Mouse (Mus musculus) ES-Bruce4 (cell line): ENCODE measurements around the gene Tmem110.

Experiments used
- CTCF ChIP-seq: IDR thresholded peaks from one replicate; pipeline ENCODE4 v1.8.1; 2011; ENCODE audit warnings: low read depth, low read length
- EP300 ChIP-seq: IDR thresholded peaks from 2 replicates; pipeline ENCODE4 v1.6.1; 2011; ENCODE audit warnings: low read depth, low read length; ENCODE audit not compliant: insufficient read depth
- POLR2A ChIP-seq: IDR thresholded peaks from one replicate; pipeline ENCODE4 v1.8.1; 2011; ENCODE audit warnings: low read length; ENCODE audit not compliant: insufficient read depth

DNA sequence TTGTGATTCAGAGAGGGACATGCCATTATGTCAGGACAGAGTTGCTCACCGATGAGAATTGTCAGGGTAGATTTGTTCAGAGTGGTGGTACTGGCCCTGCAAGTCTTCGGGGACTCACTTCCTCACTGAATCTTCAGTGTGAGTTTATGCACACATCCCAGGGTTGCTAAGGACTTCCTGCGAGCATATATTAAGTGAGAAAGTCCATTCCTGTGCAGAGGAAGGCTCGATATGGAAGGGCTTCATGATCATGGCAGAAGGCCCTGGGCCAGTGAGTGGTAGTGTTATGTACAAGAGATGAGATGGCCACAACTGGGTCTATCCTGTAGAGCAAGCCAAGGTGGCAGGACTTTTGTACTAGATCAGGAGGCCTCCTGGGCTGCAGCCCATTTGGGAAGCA is 2.1 kb downstream of the Tmem110 start:
- no peak for TF ChIP-seq EP300
- TF ChIP-seq CTCF: no peak
- TF ChIP-seq POLR2A: no peak
